Mouse (Mus musculus): ENCODE measurements around the gene Fam173b. TPM values are rescaled to one million over a fixed set of nuclear protein-coding genes. Genes with fewer than 3 reads are reported as not detected.

The Fam173b gene
- polyA plus RNA-seq (2021; fragmentation: Nextera tagmentation) = 12.4 and 14.5 TPM in 2 replicates
- long read RNA-seq, experiment 1, full-length matches to known transcripts = 14 of 22 reads
- long read RNA-seq, experiment 1, partial matches to known transcripts = 3 of 22 reads
- long read RNA-seq, experiment 1, other reads (novel, unspliced or antisense) = 5 of 22 reads
- long read RNA-seq, experiment 2, full-length matches to known transcripts = 21 of 25 reads
- long read RNA-seq, experiment 2, partial matches to known transcripts = 3 of 25 reads
- long read RNA-seq, experiment 2, other reads (novel, unspliced or antisense) = 1 of 25 reads

DNA sequence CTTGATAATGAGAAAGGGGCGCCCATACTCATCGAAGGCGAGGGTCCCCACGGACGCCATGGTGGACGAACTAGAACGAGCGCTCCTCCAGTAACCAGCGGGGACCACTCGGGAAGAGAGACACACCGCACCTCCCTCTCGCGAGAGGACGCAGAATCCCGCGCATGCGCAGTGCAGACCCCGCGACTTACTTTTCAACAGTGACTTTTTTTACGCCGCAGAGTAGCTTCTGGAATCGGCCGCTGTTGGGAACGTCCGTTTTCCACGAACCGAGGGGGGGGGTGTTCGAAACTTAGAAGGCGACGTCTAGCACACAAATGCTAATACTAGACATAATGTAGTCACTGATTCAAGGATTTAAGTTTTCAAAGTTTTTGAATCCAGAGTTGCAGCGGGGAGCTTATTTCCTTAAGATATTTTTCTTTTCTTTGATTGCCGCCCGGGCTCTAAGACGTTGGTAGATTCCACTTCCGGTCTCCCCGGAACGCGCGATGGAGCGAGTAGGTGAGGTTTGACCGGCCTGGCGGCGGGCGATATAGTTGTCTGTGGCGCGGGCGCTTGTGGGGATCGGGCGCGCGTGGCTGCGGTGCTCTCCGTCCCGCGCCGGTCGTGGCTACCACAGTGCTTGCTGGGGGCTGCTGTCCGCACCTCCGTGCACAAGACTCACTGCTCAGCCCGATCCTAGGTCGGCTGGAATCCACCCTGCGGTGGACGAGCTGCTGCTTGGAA is at the start of gene Fam173b, which contains the start of gene Cct5:
Gene Fam173b (plus strand): TSS at position 207 of the 729 bp plus-strand sequence.
Gene Cct5 (minus strand): TSS at position 159 of the 729 bp plus-strand sequence.

DNA sequence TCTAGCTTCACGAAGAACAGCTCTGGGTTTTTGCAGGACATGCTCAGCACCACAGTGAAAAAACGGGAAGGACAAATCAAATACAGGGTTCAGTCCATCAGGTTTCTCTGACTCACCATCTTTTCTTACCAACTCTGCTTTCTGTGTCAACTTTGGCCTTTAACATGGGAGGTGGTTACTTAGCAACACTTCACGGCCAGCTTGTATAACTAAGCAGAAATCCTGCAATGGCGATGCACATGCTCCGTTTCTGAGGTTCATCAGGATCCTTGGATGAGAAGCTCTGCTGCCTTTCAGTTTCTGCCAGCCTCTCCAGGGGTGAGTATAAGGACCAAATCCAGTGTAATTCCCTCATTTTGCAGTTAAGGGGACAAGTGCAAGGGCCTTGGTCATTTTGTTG is 36.5 kb upstream of the Fam173b start, which contains the start of gene Cmbl:
Gene Cmbl (plus strand): TSS at position 206 of the 400 bp plus-strand sequence.

Other genes starting within 250 kb of the Fam173b start
- gene Ankrd33b, start 234.1 kb upstream of the Fam173b start, polyA plus RNA-seq (2021; fragmentation: Nextera tagmentation) = 12.8 and 15.0 TPM in 2 replicates
- 2.6 and 3.3 TPM in 2 replicates for gene Ropn1l, start 148.1 kb upstream of the Fam173b start, polyA plus RNA-seq (2021; fragmentation: Nextera tagmentation)
- 31.2 and 32.0 TPM in 2 replicates for gene March6, start 70.8 kb upstream of the Fam173b start, polyA plus RNA-seq (2021; fragmentation: Nextera tagmentation)
- gene Cmbl, start 36.5 kb upstream of the Fam173b start, polyA plus RNA-seq (2021; fragmentation: Nextera tagmentation) = 26.5 and 30.1 TPM in 2 replicates
- gene Cct5, start within 50 bp of the Fam173b start, polyA plus RNA-seq (2021; fragmentation: Nextera tagmentation) = 245 and 321 TPM in 2 replicates

Measured in left cerebral cortex, adult 6 months (tissue).